Mouse (Mus musculus) heart, embryonic 14.5 days (tissue): Measurements from ENCODE around the gene Selenof. TPM values are rescaled to one million over a fixed set of nuclear protein-coding genes. Genes with fewer than 3 reads are reported as not detected.

ENCODE experiments used
- ATAC-seq: fragments of 200-750 bp; cut with Nextera tagmentation; 2 replicates; pipeline ENCODE4 v1.8.0; 2017; ENCODE audit warnings: low read depth, moderate TSS enrichment; ENCODE audit not compliant: insufficient number of reproducible peaks, insufficient read depth, low FRiP score
- H3K27ac ChIP-seq, 2 experiments: fragments of 200-500 bp in 1 of 2; fragments of 300-500 bp in 1 of 2; sonication (generic) in 1 of 2; replicated peaks in 1 of 2; 2 replicates each; pipeline ENCODE4 v1.5.1; 2012 to 2014; ENCODE audit warnings: low read depth in 2 of 2, low read length in 2 of 2, control low read depth in 1 of 2, mild to moderate bottlenecking in 1 of 2, mixed read lengths in 1 of 2; ENCODE audit not compliant: control insufficient read depth in 1 of 2, insufficient read depth in 1 of 2
- H3K27me3 ChIP-seq: fragments of 300-500 bp; sonication (generic); 2 replicates; pipeline ENCODE4 v1.6.1; 2014; ENCODE audit warnings: mild to moderate bottlenecking, low read length, control low read depth; ENCODE audit not compliant: control insufficient read depth, insufficient read depth
- H3K36me3 ChIP-seq: fragments of 300-500 bp; sonication (generic); 2 replicates; pipeline ENCODE4 v1.6.1; 2014; ENCODE audit warnings: mild to moderate bottlenecking, control low read depth, low read length, mixed read lengths; ENCODE audit not compliant: control insufficient read depth, insufficient read depth
- H3K4me1 ChIP-seq, 2 experiments: fragments of 200-500 bp in 1 of 2; fragments of 300-500 bp in 1 of 2; sonication (generic) in 1 of 2; 2 replicates each; pipeline ENCODE4 v1.6.1; 2012 to 2014; ENCODE audit warnings: low read length in 2 of 2, control low read depth in 1 of 2, mixed read lengths in 1 of 2; ENCODE audit not compliant: control insufficient read depth in 2 of 2, insufficient read depth in 2 of 2
- H3K4me2 ChIP-seq: fragments of 300-500 bp; sonication (generic); 2 replicates; pipeline ENCODE4 v1.6.1; 2014; ENCODE audit warnings: mild to moderate bottlenecking, low read length
- H3K4me3 ChIP-seq, 2 experiments: fragments of 200-500 bp in 1 of 2; fragments of 300-500 bp in 1 of 2; sonication (generic) in 1 of 2; 2 replicates each; pipeline ENCODE4 v1.5.1; 2012 to 2014; ENCODE audit warnings: low read length in 2 of 2, mild to moderate bottlenecking in 2 of 2, control low read depth in 1 of 2, low read depth in 1 of 2, moderate library complexity in 1 of 2; ENCODE audit not compliant: control insufficient read depth in 1 of 2, insufficient read depth in 1 of 2
- H3K9ac ChIP-seq: fragments of 300-500 bp; sonication (generic); 2 replicates; pipeline ENCODE4 v1.6.1; 2014; ENCODE audit warnings: mild to moderate bottlenecking, low read length
- H3K9me3 ChIP-seq: fragments of 300-500 bp; sonication (generic); 2 replicates; pipeline ENCODE4 v1.6.1; 2016; ENCODE audit warnings: low read length, control low read depth; ENCODE audit not compliant: control insufficient read depth
- WGBS: fragments of 180-500 bp; shearing (Covaris S2); extraction: QIAGEN DNeasy Blood & Tissue Kit; methylation state at CpG from one replicate; pipeline ENCODE4 v1.1.7; 2014; 5-methylcytosine and 5-hydroxymethylcytosine counted together
- polyA plus RNA-seq: library from polyadenylated mRNA; unstranded; fragments of >200 nt; fragmentation: Nextera tagmentation; extraction: Ambion mirVana; gene quantifications from 2 replicates; pipeline ENCODE4 v1.2.1, GENCODE M21; 2014

The Selenof gene
- polyA plus RNA-seq, 1 experiment from 2014 or later = 384 TPM

GRCm38 (mm10) chr3:144551416-144551815, 18.7 kb upstream of the Selenof start:
- Histone ChIP-seq H3K4me2 (no peak overlapping the region), H3K27ac (no peak overlapping the region), H3K27me3 (no peaks in the 10 kb centered on the region), H3K4me1 (peaks cover 4 to 9% of the 10 kb centered on the region in 2 experiments), H3K9me3 (no peaks in the 10 kb centered on the region), H3K4me3 (no peak overlapping the region), H3K9ac (no peak overlapping the region), H3K36me3 (no peaks in the 10 kb centered on the region)
- no peak for ATAC-seq
- WGBS = 76% methylated on average over 4 of the region's 4 CpGs

- no peak for ATAC-seq
- Histone ChIP-seq H3K36me3 (no peaks in the 10 kb centered on the region), H3K4me3 (no peak overlapping the region), H3K27ac (no peak overlapping the region), H3K9ac (no peak overlapping the region), H3K27me3 (no peaks in the 10 kb centered on the region), H3K9me3 (no peaks in the 10 kb centered on the region), H3K4me1 (peaks cover 14 to 23% of the 10 kb centered on the region in 2 experiments), H3K4me2 (no peak overlapping the region)
- WGBS = 45% methylated on average over 7 of the region's 7 CpGs
Observed at GRCm38 (mm10) chr3:144553942-144554341, 16.2 kb upstream of the Selenof start.

- H3K4me2 ChIP-seq = no peak overlapping the region
- no peak overlapping the region for H3K9ac ChIP-seq
- H3K27me3 ChIP-seq = no peaks in the 10 kb centered on the region
- no peak overlapping the region for H3K27ac ChIP-seq
- H3K4me3 ChIP-seq = no peak overlapping the region
- H3K4me1 ChIP-seq = peaks cover 14 to 23% of the 10 kb centered on the region in 2 experiments
- no peaks in the 10 kb centered on the region for H3K36me3 ChIP-seq
- no peak for ATAC-seq
- no peaks in the 10 kb centered on the region for H3K9me3 ChIP-seq
- 74% methylated on average over 9 of the region's 9 CpGs for WGBS
Observed at GRCm38 (mm10) chr3:144554503-144554902, 15.6 kb upstream of the Selenof start.

GRCm38 (mm10) chr3:144555144-144555543, 15.0 kb upstream of the Selenof start:
- H3K4me3 ChIP-seq = no peak overlapping the region
- H3K4me2 ChIP-seq = no peak overlapping the region
- no peaks in the 10 kb centered on the region for H3K36me3 ChIP-seq
- no peak overlapping the region for H3K9ac ChIP-seq
- H3K9me3 ChIP-seq = no peaks in the 10 kb centered on the region
- no peak for ATAC-seq
- WGBS = 94% methylated on average over 7 of the region's 7 CpGs
- H3K4me1 ChIP-seq = peaks cover 14 to 23% of the 10 kb centered on the region in 2 experiments
- H3K27ac ChIP-seq = no peak overlapping the region
- no peaks in the 10 kb centered on the region for H3K27me3 ChIP-seq

GRCm38 (mm10) chr3:144556625-144557324, 13.3 kb upstream of the Selenof start:
- no peaks in the 10 kb centered on the region for H3K9me3 ChIP-seq
- no peak overlapping the region for H3K27ac ChIP-seq
- peaks cover 16 to 24% of the 10 kb centered on the region in 2 experiments for H3K4me1 ChIP-seq
- WGBS = 16% methylated on average over 16 of the region's 16 CpGs
- H3K27me3 ChIP-seq = no peaks in the 10 kb centered on the region
- H3K4me3 ChIP-seq = peak overlapping the region; percentile 18 to 24; a peak in 2 of 4 replicates
- H3K4me2 ChIP-seq = peak overlapping the region; percentile 58
- peak overlapping the region; percentile 43 for H3K9ac ChIP-seq
- no peak for ATAC-seq
- no peaks in the 10 kb centered on the region for H3K36me3 ChIP-seq

GRCm38 (mm10) chr3:144558274-144558673, 11.8 kb upstream of the Selenof start:
- Histone ChIP-seq H3K9ac (no peak overlapping the region), H3K36me3 (no peaks in the 10 kb centered on the region), H3K4me3 (no peak overlapping the region), H3K27me3 (no peaks in the 10 kb centered on the region), H3K4me2 (no peak overlapping the region), H3K9me3 (no peaks in the 10 kb centered on the region), H3K27ac (no peak overlapping the region), H3K4me1 (peaks cover 16 to 27% of the 10 kb centered on the region in 2 experiments)
- no peak for ATAC-seq
- 55% methylated on average over 5 of the region's 5 CpGs for WGBS

- no peak for ATAC-seq
- no peaks in the 10 kb centered on the region for H3K36me3 ChIP-seq
- peak overlapping the region; percentile 49 for H3K9ac ChIP-seq
- H3K9me3 ChIP-seq = no peaks in the 10 kb centered on the region
- peaks cover 10 to 27% of the 10 kb centered on the region in 2 experiments for H3K4me1 ChIP-seq
- H3K27me3 ChIP-seq = no peaks in the 10 kb centered on the region
- H3K4me2 ChIP-seq = peak overlapping the region; percentile 55
- no peak overlapping the region for H3K27ac ChIP-seq
- WGBS = 37% methylated on average over 22 of the region's 22 CpGs
- peak overlapping the region; percentile 6 to 21; a peak in 2 of 4 replicates for H3K4me3 ChIP-seq
Observed at GRCm38 (mm10) chr3:144561511-144562250, 8.4 kb upstream of the Selenof start.
